Mouse (Mus musculus): ENCODE results near the gene Myo1d.
A peak's percentile ranks its signal among the peaks of the same experiment; 100 is the strongest.
"Not testable (repeated sequence)": the region's sequence is repeated elsewhere in the genome, so short reads cannot be mapped to it uniquely, and the experiment has no call there.

Myo1d gene

GRCm38 (mm10) chr11:80481409-80482050 is 298.3 kb downstream of the Myo1d start:
- DNase-seq (ENCODE audit: low spot score in 2 of 2): no peak

GRCm38 (mm10) chr11:80479906-80480866 is 299.6 kb downstream of the Myo1d start:
- DNase-seq (ENCODE audit: low spot score in 2 of 2): no peak

GRCm38 (mm10) chr11:80479425-80479824 is 300.4 kb downstream of the Myo1d start:
- no peak for DNase-seq (ENCODE audit: low spot score in 2 of 2)

GRCm38 (mm10) chr11:80478694-80479412 is 301.0 kb downstream of the Myo1d start:
- DNase-seq (ENCODE audit: low spot score in 2 of 2): no peak

GRCm38 (mm10) chr11:80477341-80478199 is 302.3 kb downstream of the Myo1d start:
- DNase-seq (ENCODE audit: low spot score in 2 of 2): no peak

GRCm38 (mm10) chr11:80476222-80477189 is 303.3 kb downstream of the Myo1d start, which contains the start of gene Cdk5r1:
Gene Cdk5r1 (plus strand): TSS chr11:80477023.
- peak; percentile 75 to 82 for DNase-seq (ENCODE audit: low spot score in 2 of 2)

- DNase-seq (ENCODE audit: low spot score in 2 of 2): no peak
These were observed 304.3 kb downstream of the Myo1d start for GRCm38 (mm10) chr11:80475544-80475943.

GRCm38 (mm10) chr11:80474846-80475245 is 305.0 kb downstream of the Myo1d start:
- no peak for DNase-seq (ENCODE audit: low spot score in 2 of 2)

GRCm38 (mm10) chr11:80474175-80474691 is 305.6 kb downstream of the Myo1d start:
- no peak for DNase-seq (ENCODE audit: low spot score in 2 of 2)

- DNase-seq (ENCODE audit: low spot score in 2 of 2): no peak
These were observed 307.8 kb downstream of the Myo1d start for GRCm38 (mm10) chr11:80471836-80472605.

GRCm38 (mm10) chr11:80463605-80464130 is 316.2 kb downstream of the Myo1d start:
- DNase-seq (ENCODE audit: low spot score in 2 of 2): not testable (repeated sequence)

- no peak for DNase-seq (ENCODE audit: low spot score in 2 of 2)
These were observed 326.6 kb downstream of the Myo1d start for GRCm38 (mm10) chr11:80453198-80453597.

GRCm38 (mm10) chr11:80452242-80452641 is 327.6 kb downstream of the Myo1d start:
- DNase-seq (ENCODE audit: low spot score in 2 of 2): no peak

- no peak for DNase-seq (ENCODE audit: low spot score in 2 of 2)
These were observed 330.0 kb downstream of the Myo1d start for GRCm38 (mm10) chr11:80449859-80450258.

GRCm38 (mm10) chr11:80446916-80447315 is 332.9 kb downstream of the Myo1d start:
- no peak for DNase-seq (ENCODE audit: low spot score in 2 of 2)

All from urinary bladder, postnatal 4 days (tissue).